Mouse (Mus musculus): ENCODE data around the gene Ldhb.

GRCm38 (mm10) chr6:142477239-142477638 lies 30.5 kb downstream of the Ldhb start:
- TF ChIP-seq CTCF (IDR thresholded peaks at IDR 0.05; ENCODE audit: low read depth, low read length) = no peak
- no peak for TF ChIP-seq GATA1 (IDR thresholded peaks at IDR 0.05; ENCODE audit: borderline replicate concordance, low read length)
